Mouse (Mus musculus) gastrocnemius, postnatal 36 days (tissue): Measurements from ENCODE around the gene Spem1. TPM values are rescaled to one million over a fixed set of nuclear protein-coding genes. Genes with fewer than 3 reads are reported as not detected.
"Not testable (repeated sequence)": the region's sequence is repeated elsewhere in the genome, so short reads cannot be mapped to it uniquely, and the experiment has no call there.

Source experiments
- DNase-seq, 2 experiments: peaks; one replicate each; pipeline ENCODE4 v3.0.0; 2022
- intact Hi-C: fragments of 180-260 bp; cut with DNase I; formaldehyde crosslinking; loops from one replicate; pipeline ENCODE4 v1.15.1; 2025
- long read RNA-seq, 2 experiments: library from polyadenylated mRNA; stranded (forward); transcript quantifications; one replicate each; pipeline ENCODE4 v2.0.0; 2021
- total RNA-seq, 2 experiments: library from RNA; stranded (reverse); gene quantifications; 2 replicates each; pipeline ENCODE4 v1.2.3; 2021

The Spem1 gene
- not detected for total RNA-seq
- long read RNA-seq, experiment 1, result 0 reads
- long read RNA-seq, experiment 2, result 0 reads

GRCm38 (mm10) chr11:69822080-69822479 is at the start of gene Spem1:
Spem1 (minus strand) TSS chr11:69822180.
- intact Hi-C loops, result no loop called here
- no peak for DNase-seq

- no peak for DNase-seq
- intact Hi-C loops, result loop anchor here (10.0 kb wide), 1 partner anchor 216 kb away; the partner anchor contains the start of gene Sox15
These were observed 48.5 kb upstream of the Spem1 start for GRCm38 (mm10) chr11:69870289-69871069.

GRCm38 (mm10) chr11:69867335-69867734 is 45.4 kb upstream of the Spem1 start:
- DNase-seq, result no peak
- intact Hi-C loops, result no loop called here

- no peak for DNase-seq
- intact Hi-C loops, result no loop called here
These were observed 43.6 kb upstream of the Spem1 start for GRCm38 (mm10) chr11:69865561-69865960.

GRCm38 (mm10) chr11:69864138-69864860 is 42.3 kb upstream of the Spem1 start:
- no peak for DNase-seq
- intact Hi-C loops, result no loop called here

- intact Hi-C loops, result not testable (repeated sequence)
These were observed 41.7 kb upstream of the Spem1 start for GRCm38 (mm10) chr11:69863729-69864128.

GRCm38 (mm10) chr11:69858113-69858998 is 36.4 kb upstream of the Spem1 start, which contains the start of gene Tnk1:
Tnk1 (minus strand) TSS chr11:69858730.
- no peak for DNase-seq
- intact Hi-C loops, result no loop called here

More at GRCm38 (mm10) chr11:69863729-69864128, 41.7 kb upstream of the Spem1 start:
- not testable (repeated sequence) for DNase-seq

- DNase-seq, result peak in 1 of 2 experiments; percentile 20
- intact Hi-C loops, result no loop called here
These were observed 33.4 kb upstream of the Spem1 start for GRCm38 (mm10) chr11:69855347-69855746.

- intact Hi-C loops, result no loop called here
These were observed 32.7 kb upstream of the Spem1 start for GRCm38 (mm10) chr11:69854680-69855079.

GRCm38 (mm10) chr11:69853994-69854393 is 32.0 kb upstream of the Spem1 start:
- DNase-seq, result no peak
- intact Hi-C loops, result no loop called here

More at GRCm38 (mm10) chr11:69854680-69855079, 32.7 kb upstream of the Spem1 start:
- no peak for DNase-seq

- intact Hi-C loops, result no loop called here
- no peak for DNase-seq
These were observed 28.8 kb upstream of the Spem1 start for GRCm38 (mm10) chr11:69850754-69851153.

GRCm38 (mm10) chr11:69849884-69850283 is 27.9 kb upstream of the Spem1 start:
- no peak for DNase-seq
- intact Hi-C loops, result no loop called here

- intact Hi-C loops, result no loop called here
- DNase-seq, result no peak
These were observed 27.1 kb upstream of the Spem1 start for GRCm38 (mm10) chr11:69849128-69849527.

- intact Hi-C loops, result no loop called here
- DNase-seq, result no peak
These were observed 26.0 kb upstream of the Spem1 start for GRCm38 (mm10) chr11:69848021-69848420.

GRCm38 (mm10) chr11:69846738-69847688 is 25.0 kb upstream of the Spem1 start:
- intact Hi-C loops, result no loop called here
- no peak for DNase-seq

GRCm38 (mm10) chr11:69846198-69846680 is 24.3 kb upstream of the Spem1 start, which contains the start of gene Plscr3:
Plscr3 (plus strand) TSS chr11:69846376.
- peak; percentile 87 to 92 for DNase-seq
- intact Hi-C loops, result no loop called here

GRCm38 (mm10) chr11:69838714-69839104 is 16.7 kb upstream of the Spem1 start:
- DNase-seq, result no peak
- intact Hi-C loops, result loop anchor here (5.0 kb wide), 1 partner anchor 36 kb away; the partner anchor contains the start of gene Fgf11

- DNase-seq, result peak; percentile 90 to 96
These were observed 16.2 kb upstream of the Spem1 start, which contains the start of gene Tmem256 for GRCm38 (mm10) chr11:69837952-69838713. Tmem256 (plus strand) TSS chr11:69838514.

More at GRCm38 (mm10) chr11:69837952-69838713, 16.2 kb upstream of the Spem1 start, which contains the start of gene Tmem256:
- intact Hi-C loops, result loop anchor here (5.0 kb wide), 1 partner anchor 36 kb away; the partner anchor contains the start of gene Fgf11
